Mouse (Mus musculus): ENCODE measurements around the gene Obox2.
"Not testable (repeated sequence)": the region's sequence is repeated elsewhere in the genome, so short reads cannot be mapped to it uniquely, and the experiment has no call there.

The Obox2 gene

DNA sequence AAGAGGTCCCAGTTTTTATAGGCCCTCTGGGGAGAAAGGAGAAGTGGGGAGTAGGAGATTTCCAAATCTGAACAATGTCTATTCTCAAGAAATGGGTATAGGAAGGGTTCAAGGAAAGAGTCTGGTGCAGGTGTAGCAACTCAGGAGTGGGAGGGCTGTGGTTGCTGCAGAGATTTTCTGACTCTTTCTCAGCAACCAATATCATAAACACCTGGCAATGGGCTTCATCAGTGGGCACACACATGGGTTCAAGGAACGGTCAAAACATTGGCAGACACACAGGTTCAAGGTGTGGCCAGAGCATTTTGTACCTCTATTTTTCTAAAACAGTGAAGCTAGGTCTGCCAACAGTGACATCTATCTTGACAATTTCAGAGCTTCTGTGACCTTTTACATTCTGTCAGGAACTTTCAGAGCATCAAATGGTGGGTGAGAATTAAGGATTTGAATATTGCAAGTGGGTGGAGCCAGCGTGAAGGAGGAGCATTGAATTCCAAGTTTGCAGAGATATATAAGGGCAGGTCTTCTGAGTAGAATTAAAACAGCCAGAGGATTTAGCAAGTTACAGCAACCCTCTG, at the start of gene Obox2, which contains the start of gene Obox1:
TSS of gene Obox2 (plus strand) at position 301 of the 578 bp plus-strand sequence.
TSS of gene Obox1 (plus strand) at position 528 of the 578 bp plus-strand sequence.
- DNase-seq (ENCODE audit: inconsistent ontology term), result not testable (repeated sequence)

DNA sequence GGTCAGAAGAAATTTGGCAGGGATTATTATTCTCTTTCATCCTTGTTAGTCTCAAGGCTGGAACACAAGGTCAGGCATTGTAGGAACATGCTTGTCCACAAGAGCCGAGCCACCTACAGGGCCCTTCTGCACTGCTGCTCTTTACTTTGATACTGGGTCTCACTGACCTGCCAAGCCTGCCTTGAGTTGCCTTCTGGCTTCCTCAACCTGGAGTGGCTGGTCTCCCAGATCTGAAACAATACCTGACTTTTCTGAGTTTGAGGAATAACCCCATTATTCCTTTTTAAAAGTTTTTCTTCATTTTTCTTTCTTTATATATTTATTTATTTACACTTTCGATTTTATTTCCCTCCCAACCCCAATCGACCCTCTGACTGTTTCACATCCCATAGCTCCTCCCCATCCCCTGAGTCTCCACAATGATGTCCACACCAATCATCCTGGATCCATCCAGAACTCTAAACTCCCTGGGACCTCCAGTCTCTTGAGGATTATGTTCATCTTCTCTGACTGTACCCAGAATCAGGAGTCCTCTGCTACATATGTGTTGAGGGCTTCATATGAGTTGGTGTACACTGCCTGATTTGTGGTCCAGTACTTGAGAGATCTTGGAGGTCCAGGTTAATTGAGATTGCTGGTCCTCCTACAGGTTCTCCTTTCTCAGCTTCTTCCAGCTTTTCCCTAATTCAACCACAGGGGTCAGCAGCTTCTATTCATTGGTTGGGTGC, 10.8 kb downstream of the Obox2 start:
- not testable (repeated sequence) for DNase-seq (ENCODE audit: inconsistent ontology term)

DNA sequence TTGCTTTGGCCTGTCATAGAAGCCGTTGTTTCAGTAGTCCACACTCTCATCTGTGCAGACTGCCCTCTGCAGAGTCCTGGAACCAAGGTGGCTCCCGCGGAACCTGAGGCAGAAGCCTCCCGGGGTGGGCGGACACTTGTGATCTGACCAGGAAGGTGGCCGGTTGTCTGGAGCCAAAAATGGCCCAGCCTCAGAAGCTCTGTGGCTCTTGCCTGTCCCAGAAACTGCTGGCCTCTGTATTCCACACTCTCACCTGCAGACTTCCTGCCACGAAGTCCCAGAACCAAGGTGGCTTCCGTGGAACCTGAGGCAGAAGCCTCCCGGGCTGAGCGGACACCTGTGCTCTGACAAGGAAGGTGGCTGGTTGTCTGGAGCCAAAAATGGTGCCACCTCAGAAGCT, 18.3 kb downstream of the Obox2 start:
- DNase-seq (ENCODE audit: inconsistent ontology term), result not testable (repeated sequence)

DNA sequence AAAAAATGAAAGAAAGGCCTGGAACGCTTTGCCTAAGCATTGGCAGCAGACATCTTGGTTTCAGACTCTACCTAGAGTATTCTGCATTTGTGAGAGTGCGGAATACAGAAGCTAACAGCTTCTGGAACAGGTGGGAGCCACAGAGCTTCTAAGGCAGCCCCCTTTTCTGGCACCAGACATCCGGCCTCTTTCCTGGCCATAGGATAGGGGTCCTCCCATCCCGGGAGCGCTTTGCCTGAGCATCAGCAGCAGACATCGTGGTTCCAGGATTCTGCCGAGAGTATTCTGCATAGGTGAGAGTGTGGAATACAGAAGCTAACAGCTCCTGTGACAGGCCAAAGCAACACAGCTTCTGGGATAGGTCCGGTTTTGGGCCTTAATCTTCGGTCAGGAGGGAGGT, 29.5 kb downstream of the Obox2 start:
- not testable (repeated sequence) for DNase-seq (ENCODE audit: inconsistent ontology term)

DNA sequence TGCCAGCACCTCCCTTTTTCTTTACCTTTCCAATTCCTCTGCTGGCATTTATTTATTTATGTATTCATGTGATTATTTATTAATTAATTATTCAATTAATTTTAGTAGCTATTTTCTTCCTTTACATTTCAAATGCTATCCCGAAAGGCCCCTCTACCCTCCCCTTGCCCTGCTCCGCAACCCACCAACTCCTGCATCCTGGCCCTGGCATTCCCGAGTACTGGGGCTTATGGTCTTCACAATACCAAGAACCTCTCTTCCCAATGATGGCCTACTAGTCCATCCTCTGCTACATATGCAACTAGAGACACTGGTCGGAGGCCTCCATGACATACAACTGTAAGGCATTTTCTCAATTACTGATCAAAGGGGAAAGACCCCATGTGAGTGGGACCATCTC, 37.0 kb downstream of the Obox2 start:
- DNase-seq (ENCODE audit: inconsistent ontology term), result not testable (repeated sequence)

All from Muller cell, postnatal 12 days (primary cell).